Mouse (Mus musculus): ENCODE results near the gene H2-DMb1.

H2-DMb1 gene

DNA sequence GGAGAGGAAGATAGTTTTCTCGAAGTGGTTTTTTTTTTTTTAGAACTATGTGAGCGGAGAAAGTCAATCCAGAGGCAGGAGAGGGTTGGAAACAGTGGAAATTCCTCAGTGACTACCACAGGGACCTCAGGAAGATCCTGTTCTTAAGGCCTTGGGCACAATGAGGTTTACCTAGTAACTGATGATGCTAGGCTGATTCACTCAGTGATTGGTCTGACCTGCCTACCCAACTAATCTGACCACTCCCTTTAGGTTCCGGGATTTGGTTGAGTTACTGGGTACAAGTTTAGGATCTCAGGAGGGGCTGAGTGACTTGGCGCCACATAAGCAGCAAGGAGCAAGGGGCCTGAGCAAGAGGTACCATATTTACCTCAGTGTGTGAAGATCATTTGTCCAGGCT lies at the start of gene H2-DMb1:
Gene H2-DMb1 (plus strand): TSS at position 150 of the 400 bp plus-strand sequence.
- DNase-seq (ENCODE audit: low spot score in 2 of 2) = no peak

DNA sequence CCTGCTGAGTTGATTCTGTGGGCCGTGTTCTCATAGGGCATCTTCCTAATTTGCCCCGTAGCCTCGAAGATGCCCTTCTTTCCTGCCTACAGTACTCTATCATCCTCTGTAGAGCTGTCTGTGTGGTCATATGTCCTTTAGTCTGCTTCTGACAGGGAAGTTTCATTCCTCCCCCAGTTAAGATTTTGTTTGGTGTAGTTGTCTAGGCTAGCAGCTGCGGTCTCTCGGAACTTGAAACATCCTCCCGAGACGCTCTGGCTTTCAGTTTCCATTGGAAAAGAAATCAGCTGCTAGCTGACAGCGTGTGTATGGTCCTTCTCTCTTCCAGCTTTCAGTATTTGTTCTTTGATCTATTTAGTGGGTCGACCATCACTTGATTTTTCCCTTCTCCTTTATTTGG lies 48.1 kb upstream of the H2-DMb1 start:
- no peak for DNase-seq (ENCODE audit: low spot score in 2 of 2)

DNA sequence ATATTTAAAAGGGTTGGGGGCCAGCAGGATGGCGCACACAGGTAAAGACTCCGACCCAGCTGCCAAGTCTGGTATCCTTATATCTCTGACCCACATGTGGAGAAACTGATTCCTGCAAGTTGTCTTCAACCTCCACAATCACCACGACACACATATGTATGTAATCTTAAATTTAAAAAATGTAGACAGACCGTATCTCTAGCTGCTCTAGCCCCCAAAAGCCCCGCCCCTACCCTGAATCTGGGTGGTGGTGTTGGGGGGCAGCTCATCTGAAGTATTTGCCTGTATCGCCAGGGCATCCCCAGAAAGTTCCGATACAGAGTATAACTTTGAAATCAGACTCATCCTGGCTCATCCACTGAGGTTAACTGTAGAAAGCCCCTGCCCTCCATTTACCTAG lies 46.3 kb upstream of the H2-DMb1 start:
- DNase-seq (ENCODE audit: low spot score in 2 of 2) = no peak

DNA sequence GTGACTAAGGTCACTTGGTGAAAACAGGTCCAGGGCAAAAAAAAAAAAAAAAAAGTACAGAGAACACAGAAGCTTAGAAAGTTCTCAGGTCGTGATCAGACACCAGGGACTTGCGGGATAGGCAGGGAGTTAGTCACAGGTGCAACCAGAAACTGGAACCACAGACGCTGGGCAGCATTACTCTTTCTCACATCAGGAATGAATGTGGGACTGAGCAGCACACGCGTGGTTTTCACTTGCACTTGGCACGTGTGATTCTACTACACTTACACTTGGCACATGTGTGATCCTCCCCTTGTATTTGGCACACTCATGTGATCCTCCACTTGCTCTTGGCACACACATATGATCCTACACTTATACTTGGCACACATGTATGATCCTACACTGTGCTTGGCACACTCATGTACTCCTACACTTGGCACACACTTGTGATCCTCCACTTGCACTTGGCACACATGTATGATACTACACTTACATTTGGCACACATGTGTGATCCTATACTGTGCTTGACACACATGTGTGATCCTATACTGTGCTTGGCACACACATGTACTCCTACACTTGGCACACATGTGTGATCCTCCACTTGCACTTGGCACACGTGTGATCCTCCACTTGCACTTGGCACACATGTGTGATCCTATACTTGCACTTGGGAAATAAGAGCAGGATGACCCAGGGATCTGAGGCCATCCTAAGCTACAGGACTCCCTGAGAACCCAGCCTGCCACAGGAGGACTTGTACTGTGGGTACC lies 45.6 kb upstream of the H2-DMb1 start:
- no peak for DNase-seq (ENCODE audit: low spot score in 2 of 2)

DNA sequence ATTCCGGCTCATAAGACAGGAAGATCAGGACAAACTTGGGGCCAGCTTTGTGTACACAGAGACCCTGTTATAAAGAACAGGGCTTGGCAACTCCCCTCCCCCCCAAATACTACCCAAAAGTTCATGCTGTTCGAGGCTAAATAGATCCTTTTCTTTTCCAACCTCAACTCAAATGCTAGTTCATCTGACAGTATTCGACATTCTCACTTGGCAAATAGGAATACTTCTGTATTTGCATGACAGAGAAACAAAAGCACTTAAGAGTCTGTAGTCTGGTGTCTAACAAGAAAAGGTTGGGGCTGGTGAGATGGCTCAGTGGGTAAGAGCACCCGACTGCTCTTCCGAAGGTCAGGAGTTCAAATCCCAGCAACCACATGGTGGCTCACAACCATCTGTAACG lies 44.4 kb upstream of the H2-DMb1 start:
- no peak for DNase-seq (ENCODE audit: low spot score in 2 of 2)

DNA sequence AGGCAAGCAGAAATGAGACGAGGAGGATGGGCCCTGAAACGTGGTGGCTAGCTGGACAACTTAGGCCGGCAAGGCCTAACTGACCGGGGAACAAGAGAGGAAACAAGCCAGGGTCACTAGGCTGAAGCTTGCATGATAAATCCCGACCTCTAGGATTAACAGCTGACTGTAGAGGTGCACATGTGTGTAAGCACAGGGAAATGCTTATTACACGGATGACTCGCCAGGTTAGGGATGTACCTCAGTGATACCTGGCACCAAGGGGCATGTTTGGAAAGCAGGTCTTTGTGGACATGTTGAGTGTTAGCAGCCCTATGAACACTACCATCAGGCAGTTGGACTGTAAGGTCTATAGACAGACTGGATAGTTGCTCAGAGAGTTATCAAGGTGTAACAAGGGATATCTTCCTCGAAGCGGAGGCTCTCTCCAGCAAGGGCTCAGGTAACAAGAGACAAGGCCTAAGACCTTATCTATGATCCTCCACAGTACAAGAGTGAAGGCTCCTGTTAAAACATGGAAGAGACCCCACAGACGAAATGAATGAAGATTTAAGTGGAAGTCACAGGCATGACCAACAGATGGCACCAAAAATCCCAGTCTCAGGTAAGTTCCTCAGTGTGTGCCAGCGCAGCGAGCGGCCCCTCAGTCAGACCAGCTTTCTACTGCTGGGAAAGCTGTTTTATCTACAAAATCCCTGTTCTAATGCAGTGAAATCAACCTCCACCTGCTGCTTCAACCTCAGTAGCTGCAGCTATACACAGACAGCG lies 43.6 kb upstream of the H2-DMb1 start:
- peak in 1 of 2 experiments; percentile 47 for DNase-seq (ENCODE audit: low spot score in 2 of 2)

DNA sequence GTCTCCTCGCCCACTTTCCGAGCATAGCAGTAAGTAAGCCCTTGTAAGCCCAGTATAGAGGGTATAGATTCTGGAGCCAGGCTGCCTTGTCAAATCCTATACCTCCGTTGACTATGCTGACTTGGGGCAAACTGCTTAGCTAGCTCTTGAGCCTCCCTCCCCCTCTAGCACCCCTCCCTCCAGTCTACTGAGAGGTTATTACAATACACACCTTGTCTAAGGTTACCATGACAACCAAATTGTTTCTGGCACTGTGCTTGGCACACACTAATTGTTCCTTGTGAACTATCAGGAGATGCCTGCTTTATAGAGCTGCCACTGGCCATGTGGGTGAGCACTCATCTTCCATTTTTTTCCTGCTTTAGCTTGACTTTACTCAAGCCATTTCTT lies 43.1 kb upstream of the H2-DMb1 start:
- DNase-seq (ENCODE audit: low spot score in 2 of 2) = no peak

DNA sequence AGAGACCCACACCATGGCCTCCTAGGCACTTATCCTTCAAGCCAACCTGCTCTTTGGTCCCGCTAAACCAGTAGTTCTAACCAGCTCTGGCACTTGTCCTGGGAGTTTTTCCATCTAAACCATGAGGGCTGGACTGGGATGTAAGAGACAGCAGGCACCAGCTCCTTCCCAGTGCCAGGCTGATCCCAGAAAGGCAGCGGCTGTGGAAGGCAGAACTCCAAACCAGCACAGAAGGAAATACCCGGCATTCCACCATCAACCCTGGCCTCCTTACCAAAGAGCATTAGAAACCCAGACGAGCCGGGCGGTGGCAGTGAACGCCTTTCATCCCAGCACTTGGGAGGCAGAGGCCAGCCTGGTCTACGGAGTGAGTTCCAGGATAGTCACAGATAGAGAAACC lies 42.6 kb upstream of the H2-DMb1 start:
- no peak for DNase-seq (ENCODE audit: low spot score in 2 of 2)

DNA sequence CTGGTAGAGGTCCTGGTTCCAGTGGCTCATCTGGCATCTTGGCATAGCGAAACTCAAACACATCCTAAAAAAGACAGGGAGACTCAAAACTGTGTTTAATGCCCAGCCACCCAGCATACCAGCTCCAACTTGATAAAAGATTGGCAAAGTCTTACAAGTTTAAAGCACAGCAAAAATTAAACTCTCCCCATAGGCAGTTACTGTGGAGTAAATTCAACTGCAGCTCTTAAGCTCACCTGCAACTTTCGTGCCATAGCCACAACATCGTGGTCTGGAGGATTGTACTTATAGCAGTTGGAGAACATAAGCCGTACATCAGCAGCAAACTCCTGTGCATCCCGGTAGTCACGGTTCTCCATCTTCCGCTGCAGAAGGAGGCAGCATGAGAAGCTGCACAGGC lies 38.8 kb upstream of the H2-DMb1 start:
- DNase-seq (ENCODE audit: low spot score in 2 of 2) = no peak

DNA sequence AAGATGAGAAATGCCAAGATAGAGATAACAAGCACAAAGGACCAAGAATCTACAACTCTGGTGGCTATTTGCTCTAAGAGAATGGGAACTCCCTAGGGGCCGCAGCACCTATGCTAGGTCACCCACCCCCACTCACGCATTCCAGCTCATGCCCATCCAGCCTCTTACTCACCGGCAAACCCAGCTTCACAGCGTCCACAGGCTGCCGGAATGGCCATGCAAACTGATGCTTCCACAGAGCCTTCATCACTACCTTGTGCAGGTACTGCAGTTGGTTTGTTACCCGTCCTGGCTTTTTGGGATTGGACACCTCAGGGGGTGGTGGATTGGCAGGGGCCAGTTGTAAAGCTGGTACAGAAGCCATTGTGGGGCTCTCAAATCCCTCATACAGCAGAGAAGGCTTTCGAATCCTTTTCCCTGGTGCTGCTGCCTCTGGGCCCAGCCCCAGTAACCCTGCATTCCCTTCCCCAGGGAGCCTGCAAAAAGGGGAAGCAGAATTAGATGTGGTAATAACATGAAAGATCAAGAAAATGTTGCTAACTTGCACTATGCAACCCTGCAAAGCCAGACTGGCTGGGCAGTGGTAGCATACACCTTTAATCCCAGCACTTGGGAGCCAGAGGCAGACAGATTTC lies 36.0 kb upstream of the H2-DMb1 start:
- DNase-seq (ENCODE audit: low spot score in 2 of 2) = no peak

DNA sequence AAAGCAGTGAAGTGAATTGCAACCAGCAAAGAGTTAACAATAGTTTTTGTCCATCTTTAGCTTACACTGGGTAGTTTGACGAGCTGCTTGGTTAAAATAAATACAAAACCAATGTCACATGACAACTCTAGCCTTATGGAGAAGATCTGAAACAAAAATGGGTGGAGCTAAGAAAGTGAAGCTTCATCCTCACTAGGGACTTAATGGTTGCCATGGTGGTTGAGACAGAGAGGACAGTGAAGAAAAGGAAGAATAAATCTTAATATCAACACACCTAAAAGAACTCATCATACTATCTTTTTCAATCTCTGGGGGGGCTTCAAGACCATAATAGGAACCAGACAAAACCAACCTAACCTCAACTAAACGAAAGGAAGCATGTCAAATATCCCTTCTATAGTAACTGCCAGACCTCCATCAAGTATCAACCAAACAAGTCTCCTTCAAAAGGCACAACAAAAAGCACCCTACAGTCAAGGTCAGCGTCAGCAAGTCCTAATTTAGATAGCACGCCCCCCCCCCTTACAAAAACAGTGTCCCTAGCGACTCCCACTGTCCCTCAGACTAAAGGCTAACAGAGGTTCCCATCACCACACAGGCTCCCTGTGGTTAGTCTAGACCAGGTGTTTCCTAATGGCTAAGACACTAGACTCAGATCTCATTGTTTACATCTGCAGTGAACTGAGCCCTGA lies 35.3 kb upstream of the H2-DMb1 start:
- no peak for DNase-seq (ENCODE audit: low spot score in 2 of 2)

DNA sequence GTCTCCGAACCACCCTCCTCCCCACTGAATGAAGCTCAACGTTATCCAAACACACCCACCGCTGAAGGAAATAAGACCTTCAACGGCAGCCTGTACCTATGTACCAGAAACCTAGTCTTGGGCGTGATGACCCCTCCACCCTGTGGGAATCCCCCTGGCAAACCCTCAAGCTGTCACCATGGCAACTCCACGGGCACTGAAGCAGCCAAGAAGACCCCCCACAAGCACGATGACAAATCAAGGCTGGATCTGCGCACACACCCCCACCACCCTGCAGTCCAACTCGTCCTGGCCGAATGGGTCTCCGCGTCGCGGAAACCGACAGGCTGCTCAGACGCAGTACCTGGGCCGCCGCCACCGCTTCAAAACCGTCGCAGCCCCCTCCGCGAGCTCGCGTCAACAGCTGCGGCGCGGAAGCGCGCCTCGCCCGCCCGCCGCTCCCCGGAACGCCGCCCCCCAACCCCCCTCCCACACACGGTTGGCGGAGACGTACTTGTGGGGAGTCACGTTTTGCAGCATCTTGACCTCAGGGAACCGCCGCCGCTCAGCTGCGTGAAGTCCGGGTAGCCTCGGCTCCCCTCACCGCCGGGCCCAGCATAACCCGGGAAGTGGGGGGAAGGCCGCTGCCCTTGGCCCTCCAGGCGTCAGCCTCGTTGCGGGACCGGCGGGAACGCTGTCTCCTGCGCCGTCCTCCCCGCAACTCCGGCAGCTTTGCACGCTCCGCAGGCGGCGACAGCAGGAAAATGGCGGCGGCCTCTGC lies 34.6 kb upstream of the H2-DMb1 start:
- peak; percentile 67 to 69 for DNase-seq (ENCODE audit: low spot score in 2 of 2)

DNA sequence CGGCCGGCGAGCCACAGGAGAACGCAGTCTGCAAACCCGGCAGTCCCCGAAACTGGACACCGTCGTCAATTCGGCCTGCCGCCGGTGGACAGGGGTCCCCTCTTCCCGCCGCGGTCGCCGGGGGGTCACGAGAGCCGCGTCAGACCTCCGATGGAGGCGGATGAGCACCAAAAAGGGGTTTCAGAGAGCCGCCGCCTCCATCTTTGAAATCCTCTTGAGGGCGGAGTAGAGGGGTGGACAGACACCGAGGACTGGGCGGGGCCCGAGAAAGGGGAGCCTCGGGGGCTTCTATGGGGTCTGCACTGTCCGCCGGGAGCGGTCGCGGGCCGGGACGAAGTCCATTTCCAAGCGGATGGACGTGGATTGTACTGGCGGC lies 34.0 kb upstream of the H2-DMb1 start:
- no peak for DNase-seq (ENCODE audit: low spot score in 2 of 2)

DNA sequence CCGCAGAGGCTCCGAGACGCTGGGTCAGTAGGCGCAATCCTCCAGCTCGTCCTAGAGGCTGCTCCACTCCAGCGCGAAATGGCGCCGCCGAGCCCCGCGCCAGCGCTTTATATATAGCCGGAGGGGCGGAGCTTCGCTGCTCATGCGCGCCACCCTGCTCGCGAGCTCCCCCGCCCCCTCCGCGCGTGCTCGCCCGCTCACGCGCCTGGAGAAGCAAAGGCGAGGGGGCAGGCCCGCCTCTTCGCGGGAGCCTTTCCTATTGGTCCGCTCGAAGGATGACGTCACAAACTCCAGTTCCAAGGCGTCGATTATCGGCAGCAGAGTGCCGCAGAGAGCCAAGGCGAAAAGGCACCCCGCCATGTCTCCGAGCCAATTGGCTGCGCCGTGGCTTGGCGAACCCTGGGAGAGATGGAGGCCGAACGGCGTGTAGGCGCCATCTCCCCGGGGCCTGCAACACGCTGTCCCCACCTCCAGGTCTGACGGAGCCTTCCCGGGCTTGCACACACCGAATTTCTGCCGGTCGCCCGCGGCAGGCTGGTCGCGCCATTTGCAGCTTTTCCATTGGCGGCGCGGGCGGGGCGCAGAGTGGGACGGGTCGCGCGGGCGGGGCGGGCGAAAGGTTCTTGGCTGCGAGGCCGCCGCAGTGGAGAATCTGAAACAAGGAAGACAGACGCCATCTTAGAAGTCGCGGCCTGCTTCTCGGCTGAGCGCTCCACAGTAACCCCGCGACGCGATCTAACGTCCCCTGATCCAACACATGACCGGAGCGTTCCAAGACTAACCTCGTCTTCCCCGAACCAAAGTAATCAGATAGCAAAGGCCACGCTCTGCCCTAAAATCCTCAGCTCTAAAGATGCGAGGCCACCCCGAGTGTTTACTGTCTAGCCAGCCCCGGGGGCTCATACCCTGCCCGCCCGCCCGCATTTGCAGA lies 33.4 kb upstream of the H2-DMb1 start, which contains the start of gene H2-DMa:
Gene H2-DMa (plus strand): TSS at position 293 of the 931 bp plus-strand sequence.
- DNase-seq (ENCODE audit: low spot score in 2 of 2) = peak; percentile 99

DNA sequence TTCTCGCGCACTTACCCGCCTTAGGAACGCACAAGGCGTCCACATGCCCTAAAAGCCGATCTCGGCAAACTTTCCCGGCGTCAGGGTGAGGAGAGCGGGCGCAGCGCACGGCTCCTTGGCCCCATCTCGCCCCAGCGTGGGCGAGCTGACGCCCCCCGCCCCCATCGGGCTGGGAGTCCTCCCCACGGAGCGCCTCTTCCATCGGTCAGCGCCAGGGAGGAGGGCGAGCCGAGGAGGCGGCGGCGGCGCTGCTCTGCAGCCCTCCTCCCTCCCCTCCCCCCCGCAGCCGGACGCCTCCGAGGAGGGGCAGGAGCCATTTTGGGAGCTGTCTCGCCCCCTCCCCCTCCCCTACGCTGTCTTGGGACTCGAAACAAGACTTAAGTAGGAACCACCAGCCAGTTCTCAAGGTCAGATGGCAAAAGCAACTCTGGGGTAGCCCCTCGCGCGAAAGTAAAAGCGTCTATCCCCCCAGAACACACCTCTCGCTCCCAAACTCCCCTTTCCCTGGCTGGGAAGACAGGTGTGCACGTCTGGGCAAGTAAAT lies 32.6 kb upstream of the H2-DMb1 start:
- peak; percentile 79 to 81 for DNase-seq (ENCODE audit: low spot score in 2 of 2)

DNA sequence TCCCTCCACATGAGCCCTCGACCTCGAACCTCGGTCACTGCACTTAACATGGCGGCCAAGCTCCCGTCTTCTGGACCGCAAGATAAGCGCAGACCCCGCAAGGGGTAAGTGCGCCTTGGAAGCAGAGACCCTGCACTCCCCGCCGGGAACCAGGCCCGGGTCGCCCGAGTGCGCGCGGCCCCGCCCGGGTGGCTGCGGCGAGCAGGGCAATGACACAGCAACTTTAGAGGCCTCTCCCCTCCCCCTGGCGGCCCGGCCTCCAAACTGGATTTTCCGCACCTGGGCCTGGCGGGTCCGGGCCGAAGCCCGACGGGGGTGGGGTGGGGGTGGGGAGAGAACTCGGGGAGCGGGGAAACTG lies 32.1 kb upstream of the H2-DMb1 start:
- DNase-seq (ENCODE audit: low spot score in 2 of 2) = peak; percentile 81 to 85

DNA sequence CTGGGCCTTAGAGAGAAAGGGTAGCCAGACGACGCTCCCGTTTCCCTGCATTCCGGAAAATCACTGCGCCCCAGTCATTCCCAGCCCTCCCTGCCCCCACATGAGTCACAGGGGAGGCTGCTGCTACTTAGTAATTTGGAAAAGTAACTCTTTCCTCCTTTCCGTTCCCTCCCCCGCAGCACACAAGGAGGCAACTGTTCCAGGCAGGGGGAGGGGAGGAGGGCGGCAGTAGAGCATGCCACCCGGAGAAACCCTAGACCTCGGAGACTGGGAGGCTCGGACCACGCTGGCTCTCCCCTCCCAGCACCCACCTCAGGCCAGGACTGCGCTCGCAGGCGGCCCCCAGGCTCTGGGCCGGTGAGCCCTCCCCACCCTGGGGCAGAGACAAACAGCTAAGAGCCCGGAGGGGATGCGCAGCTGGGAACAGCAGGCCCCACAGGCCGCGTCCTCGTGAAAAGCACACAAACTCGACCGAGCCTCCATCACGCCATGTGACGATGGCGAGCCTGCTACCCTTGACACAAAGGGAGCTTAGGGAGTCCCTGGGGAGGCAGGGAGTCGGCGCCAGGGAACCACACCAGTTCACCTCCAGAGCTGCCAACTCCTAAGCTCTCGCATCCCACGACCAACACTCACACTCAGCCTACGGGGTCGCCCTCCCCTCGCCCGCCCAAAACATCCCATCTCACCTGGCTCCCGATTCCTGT lies 31.5 kb upstream of the H2-DMb1 start:
- DNase-seq (ENCODE audit: low spot score in 2 of 2) = peak; percentile 45 to 57

DNA sequence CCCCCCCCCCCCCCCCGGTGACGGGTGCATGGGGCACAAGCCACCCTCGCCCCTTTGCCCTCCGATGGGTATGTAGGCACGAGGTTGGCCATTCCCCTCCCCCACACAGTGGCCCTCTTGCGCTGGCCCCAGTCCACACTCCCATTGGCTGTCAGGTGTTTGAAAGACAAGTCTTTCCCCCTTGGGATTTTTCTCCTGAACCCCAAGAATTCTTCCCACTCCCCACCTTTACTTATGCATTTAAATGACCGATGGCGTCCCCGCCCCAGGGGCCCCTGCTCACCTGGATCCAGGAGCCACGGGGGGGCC lies 31.0 kb upstream of the H2-DMb1 start:
- no peak for DNase-seq (ENCODE audit: low spot score in 2 of 2)

DNA sequence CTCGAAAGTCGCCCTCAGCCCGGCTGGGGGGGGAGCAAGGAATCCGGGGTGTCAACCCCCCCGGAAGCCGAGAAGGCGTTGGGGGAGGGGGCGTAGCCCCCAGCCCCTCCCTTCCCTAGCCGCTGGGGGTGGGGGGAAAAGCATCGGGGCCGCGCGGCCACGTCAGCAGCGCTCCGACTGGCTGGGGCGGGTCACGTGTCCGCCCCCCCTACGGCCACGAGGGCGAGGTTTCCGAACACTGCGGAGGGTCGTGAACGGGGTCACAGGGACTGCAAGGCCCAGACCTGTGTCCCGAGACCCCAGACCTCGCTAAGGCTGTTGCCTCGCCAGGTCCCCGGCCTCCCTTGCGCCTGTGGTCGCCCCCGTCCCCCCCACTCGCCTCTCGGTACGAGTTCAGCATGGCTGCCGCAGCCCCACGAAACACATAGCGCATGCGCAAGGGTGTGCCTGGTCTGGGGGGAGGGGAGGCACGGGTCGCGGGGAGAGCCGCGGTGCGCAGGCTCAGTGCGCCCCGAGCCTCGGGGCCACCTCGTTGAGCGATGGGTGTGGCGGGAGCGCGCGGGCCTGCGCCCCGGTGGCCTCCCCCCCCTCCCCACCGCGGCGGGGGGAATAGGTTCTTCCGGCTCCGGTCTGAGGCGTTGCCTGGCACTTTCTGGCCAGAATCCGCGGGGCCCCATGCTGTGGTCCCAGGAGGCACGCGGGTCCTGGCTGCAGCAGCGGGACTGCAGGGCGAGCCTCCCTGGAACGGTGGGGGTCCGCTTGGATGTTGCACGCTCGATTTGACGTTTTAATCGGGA lies 30.5 kb upstream of the H2-DMb1 start, which contains the start of gene Brd2:
Gene Brd2 (minus strand): TSS at position 447 of the 797 bp plus-strand sequence.
- peak; percentile 98 to 99 for DNase-seq (ENCODE audit: low spot score in 2 of 2)

All from thymus, postnatal 10 days (tissue).